Mouse (Mus musculus) midbrain, embryonic 15.5 days (tissue): ENCODE measurements around the gene Ly6g5c. TPM values are rescaled to one million over a fixed set of nuclear protein-coding genes. Genes with fewer than 3 reads are reported as not detected.

ENCODE experiments used
- ATAC-seq: fragments of 200-750 bp; cut with Nextera tagmentation; replicated peaks from 2 replicates; pipeline ENCODE4 v1.8.0; 2017; ENCODE audit warnings: moderate TSS enrichment
- H3K27ac ChIP-seq: fragments of 300-500 bp; sonication (generic); 2 replicates; pipeline ENCODE4 v1.5.1; 2015; ENCODE audit warnings: mild to moderate bottlenecking, inconsistent platforms
- H3K27me3 ChIP-seq: fragments of 300-500 bp; sonication (generic); replicated peaks from 2 replicates; pipeline ENCODE4 v1.6.1; 2015; ENCODE audit warnings: inconsistent platforms
- H3K36me3 ChIP-seq: fragments of 300-500 bp; sonication (generic); replicated peaks from 2 replicates; pipeline ENCODE4 v1.6.1; 2015; ENCODE audit warnings: inconsistent platforms
- H3K4me1 ChIP-seq: fragments of 300-500 bp; sonication (generic); 2 replicates; pipeline ENCODE4 v1.6.1; 2015; ENCODE audit warnings: inconsistent platforms
- H3K4me2 ChIP-seq: fragments of 300-500 bp; sonication (generic); 2 replicates; pipeline ENCODE4 v1.6.1; 2015; ENCODE audit warnings: inconsistent platforms, mild to moderate bottlenecking, moderate library complexity
- H3K4me3 ChIP-seq: fragments of 300-500 bp; sonication (generic); 2 replicates; pipeline ENCODE4 v1.5.1; 2015; ENCODE audit warnings: mild to moderate bottlenecking, inconsistent platforms
- H3K9ac ChIP-seq: fragments of 300-500 bp; sonication (generic); 2 replicates; pipeline ENCODE4 v1.6.1; 2015; ENCODE audit warnings: mild to moderate bottlenecking, inconsistent platforms
- H3K9me3 ChIP-seq: fragments of 300-500 bp; sonication (generic); 2 replicates; pipeline ENCODE4 v1.6.1; 2016; ENCODE audit warnings: inconsistent platforms
- WGBS: fragments of 180-500 bp; shearing (Covaris S2); methylation state at CpG from one replicate; pipeline ENCODE4 v1.1.7; 2015; ENCODE audit warnings: mixed read lengths; 5-methylcytosine and 5-hydroxymethylcytosine counted together
- polyA plus RNA-seq: library from polyadenylated mRNA; unstranded; fragments of >200 nt; fragmentation: Nextera tagmentation; extraction: Ambion mirVana; gene quantifications from 2 replicates; pipeline ENCODE4 v1.2.1, GENCODE M21; 2015

The Ly6g5c gene
- polyA plus RNA-seq, 1 experiment from 2014 or later, result not detected

DNA sequence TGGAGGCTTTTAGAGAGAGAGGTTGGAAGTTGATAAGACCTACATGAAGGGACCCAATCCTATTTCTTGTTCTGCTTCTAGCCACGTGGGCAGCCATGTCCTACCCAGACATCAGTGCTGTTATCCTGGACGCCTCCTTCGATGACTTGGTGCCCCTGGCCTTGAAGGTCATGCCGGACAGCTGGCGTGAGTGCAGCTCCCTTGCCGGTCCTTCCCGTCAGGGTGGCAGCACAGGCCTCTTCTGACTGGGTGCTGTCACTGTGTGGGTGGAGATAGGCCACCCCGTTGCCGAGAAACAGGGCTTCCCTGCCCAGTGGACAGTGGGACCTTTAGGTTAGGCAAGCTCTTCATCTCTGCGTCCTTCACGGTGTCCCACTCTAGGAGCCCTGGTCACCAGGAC lies 6.9 kb upstream of the Ly6g5c start:
- Histone ChIP-seq H3K9me3 (no peaks in the 10 kb centered on the region), H3K27me3 (no peaks in the 10 kb centered on the region), H3K36me3 (peaks cover 50% of the 10 kb centered on the region), H3K4me1 (peaks cover 6% of the 10 kb centered on the region; the same call in 1 of the 2 replicates), H3K4me2 (no peak overlapping the region), H3K9ac (no peak overlapping the region), H3K27ac (no peak overlapping the region), H3K4me3 (no peak overlapping the region)
- ATAC-seq, result no peak
- WGBS, result 90% methylated on average over 11 of the region's 11 CpGs

DNA sequence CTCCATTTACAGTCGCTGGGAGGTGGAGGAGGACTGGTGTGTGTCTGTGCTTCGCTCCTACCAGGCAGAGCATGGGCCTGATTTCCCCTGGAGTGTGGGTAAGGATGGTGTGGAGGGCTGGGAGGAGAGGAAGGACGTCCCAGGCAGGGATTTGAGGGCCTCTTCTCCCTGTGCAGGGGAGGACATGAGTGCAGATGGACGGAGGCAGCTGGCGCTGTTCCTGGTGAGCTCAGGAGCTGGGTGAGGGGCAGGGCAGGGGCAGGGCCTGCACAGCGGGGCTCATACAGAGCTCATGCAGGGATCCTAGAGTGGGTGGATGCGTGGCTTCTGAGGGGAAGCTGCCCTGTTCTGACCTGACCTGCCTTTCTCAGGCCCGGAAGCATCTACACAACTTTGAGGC lies 5.8 kb upstream of the Ly6g5c start:
- H3K27ac ChIP-seq, result no peak overlapping the region
- no peaks in the 10 kb centered on the region for H3K9me3 ChIP-seq
- peaks cover 39% of the 10 kb centered on the region; the same call in 1 of the 2 replicates for H3K36me3 ChIP-seq
- no peak overlapping the region for H3K4me3 ChIP-seq
- no peak overlapping the region for H3K9ac ChIP-seq
- H3K4me1 ChIP-seq, result peaks cover 6% of the 10 kb centered on the region; the same call in 1 of the 2 replicates
- WGBS, result 68% methylated on average over 8 of the region's 8 CpGs
- H3K27me3 ChIP-seq, result no peaks in the 10 kb centered on the region
- H3K4me2 ChIP-seq, result no peak overlapping the region
- no peak for ATAC-seq

GRCm38 (mm10) chr17:35103221-35103690 lies 4.8 kb upstream of the Ly6g5c start:
- Histone ChIP-seq H3K27ac (no peak overlapping the region), H3K4me3 (no peak overlapping the region), H3K27me3 (no peaks in the 10 kb centered on the region), H3K36me3 (peaks cover 38% of the 10 kb centered on the region; the same call in 1 of the 2 replicates), H3K9me3 (no peaks in the 10 kb centered on the region), H3K9ac (no peak overlapping the region), H3K4me1 (peaks cover 6% of the 10 kb centered on the region; the same call in 1 of the 2 replicates), H3K4me2 (no peak overlapping the region)
- WGBS, result 71% methylated on average over 6 of the region's 6 CpGs
- no peak for ATAC-seq

GRCm38 (mm10) chr17:35104079-35104478 lies 4.0 kb upstream of the Ly6g5c start:
- no peak overlapping the region for H3K27ac ChIP-seq
- H3K9ac ChIP-seq, result no peak overlapping the region
- H3K27me3 ChIP-seq, result no peaks in the 10 kb centered on the region
- no peak for ATAC-seq
- H3K4me3 ChIP-seq, result no peak overlapping the region
- H3K36me3 ChIP-seq, result peaks cover 33% of the 10 kb centered on the region; the same call in 1 of the 2 replicates
- H3K4me1 ChIP-seq, result peaks cover 6% of the 10 kb centered on the region; the same call in 1 of the 2 replicates
- H3K4me2 ChIP-seq, result no peak overlapping the region
- WGBS, result 94% methylated on average over 7 of the region's 7 CpGs
- no peaks in the 10 kb centered on the region for H3K9me3 ChIP-seq

- Histone ChIP-seq H3K9me3 (no peaks in the 10 kb centered on the region), H3K27ac (no peak overlapping the region), H3K36me3 (peaks cover 33% of the 10 kb centered on the region; the same call in 1 of the 2 replicates), H3K4me2 (no peak overlapping the region), H3K4me1 (peaks cover 6% of the 10 kb centered on the region; the same call in 1 of the 2 replicates), H3K9ac (no peak overlapping the region), H3K4me3 (no peak overlapping the region), H3K27me3 (no peaks in the 10 kb centered on the region)
- ATAC-seq, result no peak
- 72% methylated on average over 6 of the region's 6 CpGs for WGBS
Measured at GRCm38 (mm10) chr17:35104754-35105153, 3.3 kb upstream of the Ly6g5c start.

DNA sequence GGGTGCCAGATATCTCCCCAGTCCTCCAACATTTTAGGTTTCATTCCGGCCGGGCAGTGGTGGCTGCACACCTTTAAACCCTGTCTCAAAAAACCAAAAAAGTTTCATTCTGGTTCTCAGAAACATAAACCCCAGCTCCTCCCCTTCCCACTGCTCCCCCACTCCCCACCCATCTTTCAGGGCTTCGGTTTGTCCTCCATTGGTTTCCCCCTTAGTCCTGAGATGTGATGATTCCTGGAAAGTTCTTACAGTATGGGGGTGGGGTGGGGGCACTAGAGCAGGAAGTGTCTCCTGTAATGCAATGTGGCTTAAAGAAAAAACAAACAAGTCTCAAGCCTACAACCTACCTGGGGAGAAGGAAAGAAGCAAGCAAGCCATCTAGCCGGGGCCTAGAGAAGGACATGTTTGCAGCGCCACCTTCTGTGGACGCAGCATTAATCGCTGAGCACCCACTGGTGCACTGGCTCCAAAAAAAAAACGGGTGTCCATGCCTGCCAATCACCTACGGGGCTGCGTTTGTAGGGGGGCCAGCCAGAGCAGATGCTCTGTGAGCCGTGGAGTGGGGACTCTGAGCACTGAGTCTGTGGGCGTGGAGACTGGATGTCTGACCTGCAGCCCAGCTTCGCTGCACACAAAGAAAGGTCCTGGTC lies 2.2 kb upstream of the Ly6g5c start:
- ATAC-seq, result no peak
- 19% methylated on average over 13 of the region's 13 CpGs for WGBS

DNA sequence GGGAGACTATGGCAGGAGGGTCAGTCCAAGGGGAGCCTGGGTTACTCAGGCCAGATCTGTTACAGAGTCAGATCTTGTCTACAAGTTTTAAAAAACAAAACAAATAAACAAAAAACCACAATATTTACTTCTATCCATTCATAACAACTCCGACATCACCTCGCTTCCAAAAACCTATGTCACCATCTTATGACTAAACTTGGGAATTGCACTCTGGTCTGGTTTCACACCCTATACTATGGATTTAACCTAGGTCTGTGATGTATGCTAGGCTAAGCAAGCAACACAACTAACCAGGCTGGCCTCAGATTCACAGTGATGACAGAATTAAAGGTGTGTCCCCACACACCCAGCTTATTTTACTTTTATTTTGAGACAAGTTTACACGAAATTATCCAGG lies 1.6 kb upstream of the Ly6g5c start:
- 70% methylated on average over 3 of the region's 3 CpGs for WGBS
- Histone ChIP-seq H3K4me1 (peaks cover 6% of the 10 kb centered on the region; the same call in 1 of the 2 replicates), H3K9me3 (no peaks in the 10 kb centered on the region), H3K4me3 (no peak overlapping the region), H3K36me3 (peaks cover 22% of the 10 kb centered on the region; the same call in 1 of the 2 replicates), H3K27me3 (no peaks in the 10 kb centered on the region), H3K9ac (no peak overlapping the region), H3K4me2 (no peak overlapping the region), H3K27ac (no peak overlapping the region)
- no peak for ATAC-seq

More for the DNA sequence above, 2.2 kb upstream of the Ly6g5c start:
- Histone ChIP-seq H3K4me3 (no peak overlapping the region), H3K9me3 (no peaks in the 10 kb centered on the region), H3K4me2 (peak overlapping the region; percentile 26), H3K36me3 (peaks cover 28% of the 10 kb centered on the region; the same call in 1 of the 2 replicates), H3K9ac (0 out of 2 replicates have a peak overlapping the region, but pooled peaks have one; percentile 7), H3K27me3 (no peaks in the 10 kb centered on the region), H3K27ac (no peak overlapping the region), H3K4me1 (peaks cover 6% of the 10 kb centered on the region; the same call in 1 of the 2 replicates)

GRCm38 (mm10) chr17:35111774-35112173 lies 3.7 kb downstream of the Ly6g5c start:
- Histone ChIP-seq H3K36me3 (peaks cover 13% of the 10 kb centered on the region), H3K27ac (no peak overlapping the region), H3K4me3 (no peak overlapping the region), H3K9me3 (no peaks in the 10 kb centered on the region), H3K4me1 (no peaks in the 10 kb centered on the region), H3K4me2 (no peak overlapping the region), H3K9ac (no peak overlapping the region), H3K27me3 (no peaks in the 10 kb centered on the region)
- ATAC-seq, result no peak
- 74% methylated on average over 9 of the region's 9 CpGs for WGBS

GRCm38 (mm10) chr17:35115046-35116019 lies 7.3 kb downstream of the Ly6g5c start, which contains the start of gene Ly6g5b:
Ly6g5b (minus strand) TSS chr17:35115428.
- no peak within 1 kb of the TSS for H3K27ac ChIP-seq
- H3K4me3 ChIP-seq, result no peak within 1 kb of the TSS
- no peaks in the 10 kb centered on the region for H3K27me3 ChIP-seq
- no peak within 1 kb of the TSS for H3K9ac ChIP-seq
- H3K36me3 ChIP-seq, result peaks cover 29% of the 10 kb centered on the region
- H3K4me1 ChIP-seq, result peaks cover 8% of the 10 kb centered on the region
- H3K9me3 ChIP-seq, result no peaks in the 10 kb centered on the region
- no peak for ATAC-seq
- H3K4me2 ChIP-seq, result no peak within 1 kb of the TSS
- 88% methylated on average over 8 of the region's 8 CpGs for WGBS

DNA sequence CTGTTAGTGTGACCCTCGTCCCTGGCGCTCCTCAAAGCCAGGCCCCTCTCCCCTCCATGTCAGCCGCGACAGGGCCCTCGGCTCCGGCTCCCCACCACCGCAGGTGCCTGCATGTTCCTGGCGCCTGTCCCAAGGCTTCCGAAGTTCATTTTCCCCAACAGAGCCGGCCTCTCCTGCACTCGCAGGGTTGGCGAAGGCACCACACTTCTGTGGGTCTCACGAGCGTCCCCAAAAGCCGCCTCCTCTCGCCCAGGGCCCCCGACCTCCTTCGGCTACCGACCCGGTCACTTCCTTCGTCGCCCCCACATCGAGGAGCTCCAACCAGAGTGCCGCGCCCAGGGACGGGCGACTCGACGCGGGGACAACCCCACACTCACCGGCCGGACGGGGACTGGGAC lies 12.7 kb downstream of the Ly6g5c start:
- Histone ChIP-seq H3K9ac (peak overlapping the region; percentile 84), H3K36me3 (peaks cover 32% of the 10 kb centered on the region), H3K27me3 (no peaks in the 10 kb centered on the region), H3K27ac (peak overlapping the region; percentile 78), H3K4me2 (peak overlapping the region; percentile 92), H3K9me3 (no peaks in the 10 kb centered on the region), H3K4me1 (peaks cover 27% of the 10 kb centered on the region), H3K4me3 (peak overlapping the region; percentile 77)
- WGBS, result under 1% methylated on average over 33 of the region's 33 CpGs
- ATAC-seq, result no peak

GRCm38 (mm10) chr17:35121143-35121799 lies 13.2 kb downstream of the Ly6g5c start, which contains the start of gene Gpank1:
Gpank1 (plus strand) TSS chr17:35121455.
- H3K4me2 ChIP-seq, result peak within 1 kb of the TSS; percentile 92
- H3K27ac ChIP-seq, result peak within 1 kb of the TSS; percentile 90
- peak within 1 kb of the TSS; percentile 84 for H3K9ac ChIP-seq
- under 1% methylated on average over 50 of the region's 50 CpGs for WGBS
- H3K4me1 ChIP-seq, result peaks cover 32% of the 10 kb centered on the region
- peak; percentile 94 for ATAC-seq
- H3K9me3 ChIP-seq, result no peaks in the 10 kb centered on the region
- H3K27me3 ChIP-seq, result no peaks in the 10 kb centered on the region
- peaks cover 27% of the 10 kb centered on the region for H3K36me3 ChIP-seq
- H3K4me3 ChIP-seq, result peak within 1 kb of the TSS; percentile 77
